ENCODE assay signal across 23 mouse cellular contexts in the genomic region with DNA sequence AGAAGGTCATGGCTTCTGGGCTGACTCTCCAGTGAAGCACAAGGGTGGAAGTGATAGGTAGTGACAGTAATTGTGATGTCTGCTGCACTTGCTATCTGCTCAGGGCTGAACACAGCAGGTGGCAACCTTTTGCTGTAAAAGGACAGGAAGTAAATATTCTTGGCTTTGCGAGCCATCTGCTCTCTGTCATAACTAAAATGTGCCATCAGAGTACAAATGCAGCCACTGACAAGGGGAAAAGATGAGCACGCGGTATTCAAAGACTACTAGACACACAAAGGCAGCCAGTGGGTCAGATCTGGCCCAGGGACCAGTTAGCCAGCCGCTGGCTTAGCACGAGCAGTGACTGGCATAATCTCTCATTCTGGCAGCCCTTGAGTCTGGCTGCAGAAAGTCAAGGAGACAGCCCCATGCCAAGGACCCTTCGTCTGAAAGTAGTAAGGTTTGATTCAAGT.
A peak's percentile ranks its signal among the peaks of the same experiment; 100 is the strongest.
DNase-seq lines count a peak whose midpoint lies in the region; ATAC-seq lines count a peak whose summit lies in the region.
"Had no signal": no experiment of that assay in that cellular context is flagged by ENCODE, and none has a peak within 500 bp of the region (broad histone marks: within the 10 kb centered on the region; RNA-seq: fewer than 3 reads in every experiment).

No protein-coding gene starts in this region.

- no peaks in the 10 kb centered on the region for H3K27me3 ChIP-seq in embryonic facial prominence, embryonic 14.5 days (replicated peaks; ENCODE audit: control insufficient read depth, insufficient read depth, low read length)
- no peaks in the 10 kb centered on the region for H3K27me3 ChIP-seq in embryonic facial prominence, embryonic 10.5 days (replicated peaks; ENCODE audit: low read depth, poor library complexity, severe bottlenecking)
- H3K27me3 ChIP-seq in midbrain, embryonic 16.5 days (ENCODE audit: control insufficient read depth, insufficient read depth, low read depth, low read length), result no peaks in the 10 kb centered on the region
- H3K27me3 ChIP-seq in midbrain, embryonic 15.5 days (replicated peaks), result no peaks in the 10 kb centered on the region
- H3K27me3 ChIP-seq: forebrain, embryonic 13.5 days; heart, embryonic 12.5 days; liver, embryonic 12.5 days; midbrain, embryonic 12.5 days; Patski had no signal

- peak; percentile 51 for DNase-seq in embryonic facial prominence, embryonic 14.5 days (ENCODE audit: low spot score)
- no peak for DNase-seq in embryonic facial prominence, embryonic 10.5 days (ENCODE audit: low spot score)
- peak; percentile 67 for DNase-seq in cerebellum, postnatal 14 days
- DNase-seq in lung, postnatal 4 days, result no peak
- DNase-seq: adrenal gland, adult 8-10 months; heart, adult 11 months; heart, postnatal 14 days; lung, adult 2 months; lung, postnatal 36 days; thymus, postnatal 25 days had no signal

- no peak overlapping the region for H3K9ac ChIP-seq in embryonic facial prominence, embryonic 14.5 days (ENCODE audit: low read depth, low read length)
- no peak overlapping the region for H3K9ac ChIP-seq in midbrain, embryonic 16.5 days (ENCODE audit: low read depth, low read length)
- H3K9ac ChIP-seq in midbrain, embryonic 15.5 days, result no peak overlapping the region
- H3K9ac ChIP-seq: forebrain, embryonic 13.5 days; heart, embryonic 12.5 days; liver, embryonic 12.5 days; midbrain, embryonic 12.5 days had no signal

- H3K4me3 ChIP-seq in embryonic facial prominence, embryonic 14.5 days (ENCODE audit: low read depth, low read length), result no peak overlapping the region
- H3K4me3 ChIP-seq in embryonic facial prominence, embryonic 10.5 days, result no peak overlapping the region
- no peak overlapping the region for H3K4me3 ChIP-seq in midbrain, embryonic 16.5 days (ENCODE audit: low read depth, low read length)
- H3K4me3 ChIP-seq in midbrain, embryonic 15.5 days, result no peak overlapping the region
- H3K4me3 ChIP-seq: erythroblast, embryonic 14.5 days; forebrain, embryonic 13.5 days; heart, embryonic 12.5 days; layer of hippocampus, adult 2 months; left cerebral cortex, adult 2 months; liver, embryonic 12.5 days; midbrain, embryonic 12.5 days had no signal

- 0 out of 2 replicates have a peak, but pooled peaks have one; percentile 21 for ATAC-seq in embryonic facial prominence, embryonic 14.5 days (ENCODE audit: low read depth)
- no peak for ATAC-seq in midbrain, embryonic 16.5 days
- ATAC-seq in midbrain, embryonic 15.5 days (replicated peaks), result no peak
- no peak for ATAC-seq in megakaryocyte progenitor cell, adult 5-6 weeks (replicated peaks; ENCODE audit: poor library complexity)
- ATAC-seq in erythroblast, adult 5-6 weeks (replicated peaks; ENCODE audit: low FRiP score, poor library complexity, severe bottlenecking), result no peak
- ATAC-seq: forebrain, embryonic 13.5 days; liver, embryonic 12.5 days; Patski had no signal

- no peaks in the 10 kb centered on the region for H3K36me3 ChIP-seq in embryonic facial prominence, embryonic 14.5 days (ENCODE audit: control insufficient read depth, insufficient read depth, low read length)
- no peaks in the 10 kb centered on the region for H3K36me3 ChIP-seq in embryonic facial prominence, embryonic 10.5 days (replicated peaks)
- H3K36me3 ChIP-seq in midbrain, embryonic 16.5 days (ENCODE audit: control insufficient read depth, insufficient read depth, low read length), result no peaks in the 10 kb centered on the region
- no peaks in the 10 kb centered on the region for H3K36me3 ChIP-seq in midbrain, embryonic 15.5 days (replicated peaks)
- H3K36me3 ChIP-seq: heart, embryonic 12.5 days; liver, embryonic 12.5 days; midbrain, embryonic 12.5 days had no signal

- H3K4me1 ChIP-seq in embryonic facial prominence, embryonic 14.5 days (ENCODE audit: control insufficient read depth, insufficient read depth, low read length), result no peaks in the 10 kb centered on the region
- peaks cover 8% of the 10 kb centered on the region for H3K4me1 ChIP-seq in embryonic facial prominence, embryonic 10.5 days
- peaks cover 19% of the 10 kb centered on the region for H3K4me1 ChIP-seq in midbrain, embryonic 16.5 days (ENCODE audit: control insufficient read depth, insufficient read depth, low read length)
- H3K4me1 ChIP-seq in midbrain, embryonic 15.5 days, result peaks cover 26% of the 10 kb centered on the region; the same call in 1 of the 2 replicates
- H3K4me1 ChIP-seq: forebrain, embryonic 13.5 days; heart, embryonic 12.5 days; liver, embryonic 12.5 days; midbrain, embryonic 12.5 days had no signal

- H3K9me3 ChIP-seq in embryonic facial prominence, embryonic 14.5 days (ENCODE audit: control insufficient read depth, low read length), result 0 out of 2 replicates have a peak, but pooled peaks cover 4% of the 10 kb centered on the region
- H3K9me3 ChIP-seq in embryonic facial prominence, embryonic 10.5 days, result peaks cover 7% of the 10 kb centered on the region; the same call in 1 of the 2 replicates
- H3K9me3 ChIP-seq in midbrain, embryonic 16.5 days (replicated peaks; ENCODE audit: control insufficient read depth, low read length, poor library complexity, severe bottlenecking), result no peaks in the 10 kb centered on the region
- H3K9me3 ChIP-seq in midbrain, embryonic 15.5 days, result no peaks in the 10 kb centered on the region
- H3K9me3 ChIP-seq: forebrain, embryonic 13.5 days had no signal

- 84% methylated on average over 6 of the region's 6 CpGs for WGBS in embryonic facial prominence, embryonic 14.5 days
- WGBS in embryonic facial prominence, embryonic 10.5 days, result 84% methylated on average over 6 of the region's 6 CpGs
- 54% methylated on average over 6 of the region's 6 CpGs for WGBS in midbrain, embryonic 16.5 days
- whole genome bisulfite sequencing in midbrain, embryonic 15.5 days, result 52% methylated on average over 6 of the region's 6 CpGs

- H3K4me2 ChIP-seq in embryonic facial prominence, embryonic 14.5 days (ENCODE audit: low read depth, low read length), result no peak overlapping the region
- no peak overlapping the region for H3K4me2 ChIP-seq in midbrain, embryonic 16.5 days (ENCODE audit: low read length)
- no peak overlapping the region for H3K4me2 ChIP-seq in midbrain, embryonic 15.5 days
- H3K4me2 ChIP-seq: forebrain, embryonic 13.5 days; heart, embryonic 12.5 days; liver, embryonic 12.5 days; midbrain, embryonic 12.5 days had no signal

- H3K27ac ChIP-seq in embryonic facial prominence, embryonic 14.5 days (replicated peaks; ENCODE audit: low read depth, low read length), result no peak overlapping the region
- H3K27ac ChIP-seq in embryonic facial prominence, embryonic 10.5 days (replicated peaks), result no peak overlapping the region; the same call in 1 of the 2 replicates
- H3K27ac ChIP-seq in midbrain, embryonic 16.5 days (ENCODE audit: low read length), result 0 out of 2 replicates have a peak overlapping the region, but pooled peaks have one; percentile 39
- no peak overlapping the region for H3K27ac ChIP-seq in midbrain, embryonic 15.5 days
- H3K27ac ChIP-seq: forebrain, embryonic 13.5 days; kidney, postnatal 0 days; layer of hippocampus, adult 2 months; left cerebral cortex, adult 2 months; liver, embryonic 12.5 days; midbrain, embryonic 12.5 days had no signal

Comparison
In these comparisons a context has a peak if more than half of its experiments do, and no peak if none do; other contexts are left out.
1. DNase-seq: peak in embryonic facial prominence, embryonic 14.5 days (single experiment) and cerebellum, postnatal 14 days (2 of 2); none in embryonic facial prominence, embryonic 10.5 days (single experiment) and lung, postnatal 4 days (0 of 2).